Mouse (Mus musculus) limb, embryonic 13.5 days (tissue): Measurements from ENCODE around the gene Gm5426. TPM values are rescaled to one million over a fixed set of nuclear protein-coding genes. Genes with fewer than 3 reads are reported as not detected.

Experiments
- ATAC-seq: fragments of 200-750 bp; cut with Nextera tagmentation; 2 replicates; pipeline ENCODE4 v1.8.0; 2017; ENCODE audit warnings: low read depth, moderate number of reproducible peaks, moderate TSS enrichment; ENCODE audit not compliant: low FRiP score
- H3K27ac ChIP-seq: fragments of 300-500 bp; sonication (generic); 2 replicates; pipeline ENCODE4 v1.5.1; 2015; ENCODE audit warnings: inconsistent platforms, mild to moderate bottlenecking, moderate library complexity
- H3K27me3 ChIP-seq: fragments of 300-500 bp; sonication (generic); 2 replicates; pipeline ENCODE4 v1.6.1; 2015; ENCODE audit warnings: mild to moderate bottlenecking, inconsistent platforms
- H3K36me3 ChIP-seq: fragments of 300-500 bp; sonication (generic); 2 replicates; pipeline ENCODE4 v1.6.1; 2015; ENCODE audit warnings: inconsistent platforms, mild to moderate bottlenecking, moderate library complexity
- H3K4me1 ChIP-seq: fragments of 300-500 bp; sonication (generic); 2 replicates; pipeline ENCODE4 v1.6.1; 2015; ENCODE audit warnings: inconsistent platforms
- H3K4me2 ChIP-seq: fragments of 300-500 bp; sonication (generic); replicated peaks from 2 replicates; pipeline ENCODE4 v1.6.1; 2015; ENCODE audit warnings: inconsistent platforms, mild to moderate bottlenecking, moderate library complexity
- H3K4me3 ChIP-seq: fragments of 300-500 bp; sonication (generic); 2 replicates; pipeline ENCODE4 v1.5.1; 2015; ENCODE audit warnings: moderate library complexity, mild to moderate bottlenecking, inconsistent platforms
- H3K9ac ChIP-seq: fragments of 300-500 bp; sonication (generic); 2 replicates; pipeline ENCODE4 v1.6.1; 2015; ENCODE audit warnings: mild to moderate bottlenecking, inconsistent platforms
- H3K9me3 ChIP-seq: fragments of 300-500 bp; sonication (generic); 2 replicates; pipeline ENCODE4 v1.6.1; 2016; ENCODE audit warnings: inconsistent platforms
- WGBS: fragments of 180-500 bp; shearing (Covaris S2); methylation state at CpG from one replicate; pipeline ENCODE4 v1.1.7; 2015; 5-methylcytosine and 5-hydroxymethylcytosine counted together
- microRNA-seq: library from miRNA; unstranded; fragments of <30 nt; microRNA quantifications from one replicate; pipeline ENCODE4, GENCODE M21; 2016
- polyA plus RNA-seq: library from polyadenylated mRNA; unstranded; fragments of >200 nt; fragmentation: Nextera tagmentation; extraction: Ambion mirVana; gene quantifications from 2 replicates; pipeline ENCODE4 v1.2.1, GENCODE M21; 2015

Gm5426 gene
- polyA plus RNA-seq, 1 experiment from 2014 or later: not detected

DNA sequence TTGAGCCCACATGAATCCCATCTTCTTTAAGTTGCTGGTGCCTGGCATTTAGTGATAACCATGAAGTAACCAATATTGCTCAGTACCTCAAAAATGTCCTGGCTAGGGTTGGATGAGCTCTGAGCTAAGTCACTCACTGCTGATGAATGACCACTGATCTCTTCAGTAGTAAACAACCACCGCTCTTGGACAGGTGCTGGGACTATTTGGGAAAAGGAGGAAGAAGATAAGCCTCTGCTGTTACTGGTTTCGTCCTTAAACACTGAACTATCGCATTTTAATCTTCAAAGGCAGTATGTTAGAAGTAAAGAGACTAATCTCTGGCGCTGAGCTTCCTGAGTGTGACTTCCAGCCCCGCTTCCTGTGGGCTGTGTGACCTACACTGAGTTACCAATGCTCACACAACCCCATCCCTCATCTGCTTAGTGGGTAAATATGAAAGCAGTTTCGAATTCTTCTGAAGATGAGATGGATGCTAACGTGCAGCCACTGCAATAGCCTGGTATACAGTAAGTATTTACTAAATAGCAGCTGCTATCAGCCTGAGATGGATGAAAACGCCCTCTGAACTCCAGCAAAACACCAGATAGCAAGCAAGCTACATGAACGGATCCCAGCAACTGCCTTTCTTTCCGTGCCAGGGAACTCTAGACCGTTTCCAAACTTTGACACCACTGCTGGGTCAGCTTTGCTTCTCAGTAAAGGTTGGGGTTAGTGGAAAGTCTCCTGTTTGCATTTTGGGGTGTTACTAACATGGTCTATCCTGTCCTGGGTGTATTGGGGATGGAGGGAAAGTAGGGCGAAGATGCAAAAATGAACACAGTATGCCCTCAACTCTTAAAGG, 44.4 kb downstream of the Gm5426 start:
- no peak overlapping the region for H3K27ac ChIP-seq
- H3K4me3 ChIP-seq: no peak overlapping the region
- no peaks in the 10 kb centered on the region for H3K9me3 ChIP-seq
- no peaks in the 10 kb centered on the region for H3K4me1 ChIP-seq
- no peaks in the 10 kb centered on the region for H3K27me3 ChIP-seq
- no peak overlapping the region for H3K9ac ChIP-seq
- 82% methylated on average over 12 of the region's 12 CpGs for WGBS
- ATAC-seq: no peak
- no peak overlapping the region for H3K4me2 ChIP-seq
- no peaks in the 10 kb centered on the region for H3K36me3 ChIP-seq

DNA sequence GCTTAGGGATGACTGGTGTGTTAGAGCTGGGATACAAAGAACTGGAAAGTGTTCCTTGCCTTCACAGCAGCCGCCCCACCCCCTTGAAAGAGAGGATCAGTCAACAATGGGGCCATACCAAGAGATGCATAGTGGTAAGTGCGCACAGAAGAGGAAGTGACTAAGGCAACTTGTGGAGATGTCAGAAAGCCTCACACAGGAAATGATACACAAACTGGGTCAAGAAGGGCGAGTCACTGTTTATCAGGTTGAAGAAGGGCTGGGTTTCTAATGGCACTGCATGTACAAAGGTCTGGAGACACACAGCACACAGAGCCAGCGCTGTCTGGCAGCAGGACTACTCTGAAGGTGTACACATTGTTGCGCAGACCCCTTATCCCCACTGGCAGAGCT, 45.0 kb downstream of the Gm5426 start:
- H3K27me3 ChIP-seq: no peaks in the 10 kb centered on the region
- H3K36me3 ChIP-seq: no peaks in the 10 kb centered on the region
- 76% methylated on average over 5 of the region's 5 CpGs for WGBS
- H3K4me2 ChIP-seq: no peak overlapping the region
- ATAC-seq: no peak
- no peaks in the 10 kb centered on the region for H3K4me1 ChIP-seq
- no peak overlapping the region for H3K9ac ChIP-seq
- H3K9me3 ChIP-seq: no peaks in the 10 kb centered on the region
- H3K4me3 ChIP-seq: no peak overlapping the region
- H3K27ac ChIP-seq: no peak overlapping the region

- no peak overlapping the region for H3K9ac ChIP-seq
- H3K27me3 ChIP-seq: no peaks in the 10 kb centered on the region
- H3K4me2 ChIP-seq: no peak overlapping the region
- H3K9me3 ChIP-seq: no peaks in the 10 kb centered on the region
- no peaks in the 10 kb centered on the region for H3K36me3 ChIP-seq
- no peak overlapping the region for H3K4me3 ChIP-seq
- H3K4me1 ChIP-seq: no peaks in the 10 kb centered on the region
- 80% methylated on average over 6 of the region's 6 CpGs for WGBS
- ATAC-seq: no peak
- no peak overlapping the region for H3K27ac ChIP-seq
These were observed 45.7 kb downstream of the Gm5426 start for GRCm38 (mm10) chr10:96181883-96182628.

GRCm38 (mm10) chr10:96185026-96185425, 48.6 kb downstream of the Gm5426 start:
- H3K9me3 ChIP-seq: no peaks in the 10 kb centered on the region
- no peak overlapping the region for H3K4me3 ChIP-seq
- H3K4me2 ChIP-seq: no peak overlapping the region
- H3K36me3 ChIP-seq: no peaks in the 10 kb centered on the region
- ATAC-seq: no peak
- no peaks in the 10 kb centered on the region for H3K27me3 ChIP-seq
- H3K27ac ChIP-seq: no peak overlapping the region
- no peak overlapping the region for H3K9ac ChIP-seq
- WGBS: 75% methylated on average over 2 of the region's 2 CpGs
- no peaks in the 10 kb centered on the region for H3K4me1 ChIP-seq

DNA sequence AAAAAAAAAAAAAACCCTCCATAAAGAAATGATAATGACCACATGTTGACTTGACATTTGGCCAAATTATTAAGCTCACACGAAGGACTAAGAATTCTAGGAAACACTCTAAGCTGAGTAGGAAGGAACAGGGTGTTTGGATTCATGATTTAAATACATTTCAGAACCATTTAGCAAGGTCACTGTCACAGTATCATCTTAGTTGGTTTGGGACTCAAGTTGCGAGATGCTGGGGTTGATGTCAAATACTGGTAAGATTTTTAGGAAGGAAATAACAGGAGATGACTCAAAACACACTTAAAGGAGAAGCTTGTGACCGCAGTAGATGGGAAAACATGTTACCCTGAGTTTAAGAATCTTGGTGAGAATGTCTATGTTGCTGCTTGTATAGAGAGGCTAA, 49.2 kb downstream of the Gm5426 start:
- WGBS: 82% methylated on average over 3 of the region's 3 CpGs
- no peak overlapping the region for H3K27ac ChIP-seq
- no peaks in the 10 kb centered on the region for H3K9me3 ChIP-seq
- no peaks in the 10 kb centered on the region for H3K27me3 ChIP-seq
- no peak overlapping the region for H3K9ac ChIP-seq
- no peak for ATAC-seq
- H3K4me1 ChIP-seq: no peaks in the 10 kb centered on the region
- no peak overlapping the region for H3K4me2 ChIP-seq
- H3K36me3 ChIP-seq: no peaks in the 10 kb centered on the region
- no peak overlapping the region for H3K4me3 ChIP-seq

Small RNAs within 50 kb of the gene (microRNA-seq; reads per million reads assigned to microRNA genes)
- gene Gm22913: not detected

Other genes starting within 250 kb of the Gm5426 start
- gene Eea1, start 196.0 kb upstream of the Gm5426 start, polyA plus RNA-seq: 17.6 and 19.4 TPM in 2 replicates